Mouse (Mus musculus) heart, postnatal 36 days (tissue): ENCODE data around the gene Cnksr3. TPM values are rescaled to one million over a fixed set of nuclear protein-coding genes. Genes with fewer than 3 reads are reported as not detected.

Experiments used
- DNase-seq, 2 experiments: peaks; one replicate each; pipeline ENCODE4 v3.0.0; 2021 to 2022
- intact Hi-C: fragments of 180-260 bp; cut with DNase I; formaldehyde crosslinking; loops from one replicate; pipeline ENCODE4 v1.15.1; 2025
- total RNA-seq, 2 experiments: library from RNA; stranded (reverse); gene quantifications; 2 replicates each; pipeline ENCODE4 v1.2.3; 2021

Cnksr3 gene
- total RNA-seq, 2 experiments from 2014 or later = 22.1 to 35.7 TPM

DNA sequence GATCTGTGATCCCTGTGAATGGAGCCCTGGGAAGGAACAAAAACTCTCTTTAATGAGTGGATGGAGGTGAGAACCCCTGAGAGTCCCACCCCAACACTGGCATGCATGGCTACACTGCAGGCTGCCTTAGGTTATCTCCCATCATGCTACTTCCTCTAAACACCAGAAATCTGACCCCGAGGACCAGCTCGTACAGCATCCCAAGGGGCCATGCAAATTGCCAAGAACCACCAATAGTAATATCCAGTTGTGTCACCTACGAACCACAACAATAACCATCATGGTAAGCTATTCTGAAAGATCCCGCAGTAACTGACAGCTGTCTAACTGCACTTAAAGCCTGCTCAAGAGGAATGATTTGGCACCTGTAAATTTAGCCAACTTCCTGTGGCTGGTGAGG is 59.1 kb downstream of the Cnksr3 start:
- DNase-seq = no peak
- intact Hi-C loops = no loop called here

DNA sequence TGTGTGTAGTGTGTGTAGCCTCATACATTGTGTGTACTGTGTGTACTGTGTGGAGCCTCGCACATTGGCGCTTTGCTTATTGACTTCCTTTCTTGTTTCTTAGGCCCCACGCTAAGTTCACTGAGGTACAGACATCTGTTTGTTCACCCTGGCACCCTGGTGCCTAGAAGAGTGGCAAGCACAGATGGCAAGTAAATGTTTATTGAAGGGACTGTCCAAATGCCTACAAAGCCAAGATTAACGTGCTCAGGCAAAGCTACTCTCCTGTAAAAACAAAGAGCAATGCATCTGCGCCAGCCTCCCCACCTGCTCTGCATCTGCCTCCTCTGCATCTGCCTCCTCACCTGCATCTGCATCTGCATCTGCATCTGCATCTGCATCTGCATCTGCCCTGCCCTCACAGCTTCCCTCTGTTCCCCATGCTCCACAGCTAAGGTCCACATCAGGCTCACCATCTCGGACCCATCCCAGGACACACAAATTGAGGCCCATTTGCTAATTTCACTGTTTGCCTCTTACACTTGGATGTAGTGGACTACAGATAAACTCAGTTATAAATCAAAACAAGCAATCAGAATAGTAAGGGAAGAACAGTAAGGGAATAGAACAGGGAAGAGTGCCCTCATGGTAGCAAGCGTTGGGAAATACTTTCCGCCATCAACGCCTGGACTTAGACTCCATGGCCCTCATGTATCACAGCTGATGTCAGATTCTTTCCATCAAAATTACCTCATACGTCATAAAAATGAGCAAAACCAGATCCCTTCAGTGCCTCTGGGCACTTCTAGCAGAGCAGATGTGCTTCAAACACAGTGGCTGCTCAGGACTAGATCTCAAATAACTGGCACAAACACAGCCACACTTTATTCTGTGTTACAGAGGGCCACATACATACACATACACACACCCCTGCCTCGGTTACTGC is 62.1 kb downstream of the Cnksr3 start:
- intact Hi-C loops = no loop called here
- DNase-seq = no peak

DNA sequence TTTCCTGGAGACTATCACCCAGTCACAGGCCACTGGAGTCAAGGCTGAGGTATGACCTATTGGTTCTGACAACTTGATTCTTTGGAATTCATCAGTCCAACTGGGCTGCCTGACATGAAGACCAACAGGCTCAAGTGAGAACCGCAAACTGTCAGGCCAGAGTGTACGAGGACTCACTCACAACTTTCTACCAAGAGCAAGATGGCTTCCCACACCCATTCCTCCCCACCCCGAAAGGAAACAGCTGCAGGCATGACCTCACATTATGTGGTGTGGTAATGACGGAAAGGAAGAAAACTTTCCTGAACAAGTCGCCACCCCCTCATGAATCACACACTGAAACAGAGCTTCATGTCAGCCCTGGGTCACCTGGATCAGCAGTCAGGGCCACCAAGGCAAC is 66.4 kb downstream of the Cnksr3 start:
- no peak for DNase-seq
- intact Hi-C loops = no loop called here

DNA sequence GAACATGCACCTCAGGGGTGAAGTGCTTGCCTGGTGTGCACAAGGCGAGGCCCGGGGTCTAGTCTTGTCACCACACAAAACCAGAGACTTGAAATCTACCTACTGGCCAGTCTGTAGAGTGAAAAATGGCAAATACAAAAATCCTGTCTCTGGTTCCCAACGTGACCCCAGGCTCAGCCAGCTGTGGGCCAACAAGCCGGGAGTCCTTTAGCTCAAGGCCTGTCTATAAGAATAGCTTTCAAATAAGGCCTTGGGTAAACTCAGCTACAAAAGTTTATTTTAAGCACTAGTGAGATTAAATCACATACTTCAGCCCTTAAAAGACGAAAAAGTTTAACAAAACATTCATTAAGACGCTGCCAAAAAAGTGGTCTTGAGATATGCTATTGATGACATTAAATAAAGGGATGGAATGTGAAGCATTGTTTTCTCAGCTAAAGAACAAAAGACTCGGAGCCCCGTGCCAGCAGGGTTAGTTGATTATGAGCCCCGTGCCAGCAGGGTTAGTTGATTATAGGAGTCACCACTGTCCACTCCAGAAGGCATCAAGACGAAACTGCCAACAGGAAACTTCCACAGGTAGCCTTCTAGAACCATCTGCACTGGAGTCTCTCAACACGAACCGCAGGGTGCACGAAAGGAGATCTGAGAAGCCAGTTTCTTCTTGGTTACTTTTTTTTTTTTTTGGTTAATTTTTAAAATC is 67.8 kb downstream of the Cnksr3 start:
- intact Hi-C loops = loop anchor here (5.0 kb wide), 1 partner anchor 68 kb away; the partner anchor contains the start of gene Cnksr3
- DNase-seq = no peak

DNA sequence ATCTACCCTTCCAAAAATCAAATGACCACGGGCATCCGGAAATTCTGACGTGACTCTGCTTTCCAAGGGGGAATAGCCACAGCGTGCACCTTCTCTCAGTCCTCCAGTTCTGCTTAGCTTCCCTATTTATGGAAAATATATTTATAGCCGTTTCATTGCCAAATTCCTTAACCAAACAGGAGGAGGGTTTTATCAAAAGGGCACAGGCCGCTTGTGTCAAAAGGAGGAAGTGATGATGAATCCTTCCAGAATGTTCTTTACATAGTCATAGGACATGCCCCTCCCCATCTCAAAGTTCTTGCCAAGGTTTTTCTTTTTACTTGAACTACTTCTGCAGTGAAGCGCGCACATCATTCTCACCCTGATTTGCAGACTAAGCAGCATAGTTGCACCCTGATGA is 69.8 kb downstream of the Cnksr3 start:
- DNase-seq = no peak
- intact Hi-C loops = loop anchor here (2.0 to 5.0 kb wide), 2 partner anchors 23 to 70 kb away; partner anchors contain the start of gene Cnksr3

DNA sequence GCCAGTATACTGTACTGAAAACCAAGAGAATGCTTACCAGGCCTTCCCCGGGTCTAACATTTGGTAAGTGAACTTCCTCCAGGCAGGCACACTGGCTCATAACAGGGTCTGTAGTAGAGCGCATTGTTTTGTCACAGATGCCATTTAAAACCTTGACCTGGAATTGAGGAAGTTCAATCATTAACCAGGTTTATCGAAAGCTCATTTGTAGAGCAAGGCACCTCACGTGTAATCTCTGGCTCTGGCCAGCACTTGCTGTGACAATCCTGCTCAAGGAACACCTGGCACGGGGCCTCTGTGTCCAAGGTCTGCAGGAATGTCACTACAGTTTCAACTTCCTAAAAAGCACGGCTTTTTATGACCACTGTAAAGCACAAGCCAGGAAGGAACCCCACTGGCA is 71.8 kb downstream of the Cnksr3 start:
- DNase-seq = no peak
- intact Hi-C loops = loop anchor here (5.0 kb wide), 1 partner anchor 72 kb away; the partner anchor contains the start of gene Cnksr3

DNA sequence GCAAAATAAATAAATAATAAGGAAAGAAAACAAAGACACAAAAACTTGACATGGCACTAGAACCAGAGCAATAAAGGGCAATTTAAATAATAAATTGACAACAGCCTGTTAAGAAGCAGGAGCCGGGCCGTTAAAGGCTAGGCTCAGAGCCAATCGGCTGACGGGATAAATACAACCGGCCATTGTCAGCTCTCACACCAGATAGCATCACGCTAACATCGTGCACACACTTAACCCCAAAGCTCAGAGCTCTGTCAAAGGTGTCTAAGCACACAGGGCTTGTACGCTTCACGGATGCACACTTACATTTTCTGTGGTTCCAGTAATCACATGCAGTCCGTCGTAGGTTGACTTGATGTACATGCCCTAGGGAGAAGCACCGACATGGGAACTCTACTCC is 74.0 kb downstream of the Cnksr3 start:
- intact Hi-C loops = no loop called here
- no peak for DNase-seq

DNA sequence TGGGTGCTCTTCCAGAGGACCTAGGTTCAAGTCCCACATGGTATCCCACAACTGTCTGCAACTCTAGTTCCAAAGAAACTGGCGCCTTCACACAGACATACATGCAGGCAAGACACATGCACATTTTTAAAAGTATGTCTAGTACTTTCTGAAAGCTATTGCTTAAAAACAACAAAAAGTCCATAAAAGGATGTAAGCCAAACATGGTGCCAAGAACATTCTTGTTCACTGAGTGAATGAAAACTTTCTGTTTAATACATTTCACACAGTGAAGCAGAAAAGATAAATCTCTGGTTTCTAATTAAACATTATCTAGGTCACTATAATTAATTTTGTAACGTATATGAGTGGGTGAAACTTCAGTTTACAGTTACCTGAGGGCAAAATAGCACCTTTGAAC is 76.3 kb downstream of the Cnksr3 start:
- no peak for DNase-seq
- intact Hi-C loops = no loop called here

DNA sequence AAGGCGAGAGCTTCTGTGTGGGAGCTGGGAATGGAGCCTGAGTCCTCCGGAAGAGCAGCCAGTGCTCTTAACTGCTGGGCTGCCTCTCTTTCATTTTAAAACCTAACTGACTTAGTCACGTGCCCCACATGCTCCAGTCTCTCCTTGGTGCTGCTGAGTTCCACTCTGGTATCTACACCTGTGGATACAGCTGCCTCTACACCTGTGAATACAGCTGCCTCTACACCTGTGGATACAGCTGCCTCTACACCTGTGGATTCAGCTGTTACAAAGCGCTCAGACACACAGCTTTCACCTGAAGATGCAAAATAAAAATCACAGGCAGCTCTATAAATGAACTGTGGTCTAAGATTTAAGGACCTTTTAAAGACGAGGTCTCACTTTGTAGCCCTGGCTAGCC is 79.0 kb downstream of the Cnksr3 start:
- no peak for DNase-seq
- intact Hi-C loops = no loop called here

DNA sequence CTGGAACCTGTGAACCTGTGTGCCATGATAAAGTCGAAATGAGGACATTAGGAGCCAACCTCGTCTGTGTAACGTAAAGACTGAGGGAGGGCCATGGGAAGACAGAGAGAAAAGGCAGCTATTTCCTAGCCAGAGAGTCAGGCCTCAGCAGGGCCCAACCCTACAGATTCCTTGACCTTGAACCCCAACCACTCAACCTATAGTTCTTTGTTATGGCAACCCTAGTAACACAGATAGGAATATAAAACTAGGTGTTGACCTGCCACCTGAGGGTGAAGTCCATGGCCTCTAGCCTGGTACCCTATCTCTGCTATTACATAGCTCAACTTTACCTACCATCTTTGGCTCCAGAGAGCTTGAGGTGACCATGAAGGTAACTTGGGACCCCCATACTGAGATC is 80.6 kb downstream of the Cnksr3 start:
- intact Hi-C loops = no loop called here
- DNase-seq = no peak

DNA sequence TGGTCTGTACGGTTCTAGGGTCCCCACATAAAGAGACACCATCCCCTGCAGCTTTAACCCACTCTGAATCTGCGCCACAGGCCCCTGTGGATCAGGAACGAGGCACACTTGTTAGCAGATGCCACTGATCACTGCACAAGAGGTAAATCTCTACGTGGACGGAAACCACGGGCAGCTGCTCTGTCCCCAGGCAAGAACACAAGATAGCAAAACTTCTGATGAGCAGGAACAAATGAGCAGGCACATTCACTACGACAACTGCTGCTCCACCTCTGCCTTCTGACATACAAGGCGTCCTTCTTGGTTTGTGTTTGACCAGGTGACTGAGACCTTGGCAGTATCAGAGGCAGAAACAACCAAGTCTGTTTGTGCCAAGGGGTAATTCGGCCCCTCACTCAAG is 84.2 kb downstream of the Cnksr3 start:
- intact Hi-C loops = no loop called here
- DNase-seq = no peak

DNA sequence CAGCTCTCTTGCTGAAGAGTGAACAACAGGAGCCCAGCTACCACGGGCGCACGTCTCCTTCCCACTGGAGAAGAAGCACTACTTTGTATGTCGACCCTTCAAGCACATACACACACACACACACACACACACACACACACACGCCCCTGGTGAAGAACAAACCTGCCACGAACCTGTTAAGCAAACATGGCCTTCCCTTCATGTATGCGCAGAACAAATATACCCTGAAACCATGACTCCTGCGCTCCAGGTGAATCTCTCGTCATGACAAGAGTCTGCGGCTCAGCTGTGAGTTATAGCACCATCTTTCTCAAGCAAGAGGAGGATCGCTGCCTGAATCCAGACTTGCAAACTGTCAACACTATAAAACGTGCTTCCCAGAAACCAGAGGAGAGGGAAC is 85.2 kb downstream of the Cnksr3 start:
- intact Hi-C loops = no loop called here
- DNase-seq = no peak

DNA sequence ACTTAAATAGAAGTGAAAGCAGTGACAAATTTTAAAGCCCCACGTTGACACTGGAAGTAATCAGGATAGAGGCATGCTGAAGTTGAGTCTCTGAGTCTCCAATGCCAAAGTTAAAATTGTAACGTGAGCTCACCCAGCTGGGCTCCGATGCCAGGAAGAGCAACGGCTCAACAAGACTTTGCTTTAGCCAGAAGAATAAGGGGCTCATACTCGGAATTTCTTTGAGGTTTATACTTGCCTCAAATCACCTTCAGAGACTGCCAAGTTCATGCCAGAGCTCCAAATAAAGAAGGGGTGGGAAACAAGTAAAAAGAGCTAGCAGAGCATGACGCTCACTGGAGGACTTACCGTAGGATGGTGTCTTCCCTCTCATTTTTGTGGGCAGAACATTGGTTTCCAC is 85.8 kb downstream of the Cnksr3 start:
- DNase-seq = no peak
- intact Hi-C loops = no loop called here

DNA sequence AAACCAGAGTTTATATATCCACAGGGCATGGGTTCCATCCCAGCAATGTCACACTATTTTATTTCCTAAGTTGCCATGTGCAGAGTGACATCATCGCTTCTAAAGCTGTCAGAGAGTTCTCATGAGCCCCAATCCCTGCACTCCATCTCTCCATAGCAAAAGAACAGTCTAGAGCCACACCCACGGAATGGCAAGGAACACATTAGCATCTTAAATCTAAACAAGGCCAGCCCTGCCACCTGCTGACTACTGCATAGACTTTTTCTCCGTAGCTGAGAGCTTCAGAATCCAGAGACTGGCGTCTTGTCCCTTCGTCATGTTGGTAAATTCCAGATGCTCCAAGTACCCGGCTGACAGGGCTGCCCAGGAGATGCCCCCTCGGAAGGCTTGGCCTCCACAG is 87.0 kb downstream of the Cnksr3 start:
- no peak for DNase-seq
- intact Hi-C loops = no loop called here

DNA sequence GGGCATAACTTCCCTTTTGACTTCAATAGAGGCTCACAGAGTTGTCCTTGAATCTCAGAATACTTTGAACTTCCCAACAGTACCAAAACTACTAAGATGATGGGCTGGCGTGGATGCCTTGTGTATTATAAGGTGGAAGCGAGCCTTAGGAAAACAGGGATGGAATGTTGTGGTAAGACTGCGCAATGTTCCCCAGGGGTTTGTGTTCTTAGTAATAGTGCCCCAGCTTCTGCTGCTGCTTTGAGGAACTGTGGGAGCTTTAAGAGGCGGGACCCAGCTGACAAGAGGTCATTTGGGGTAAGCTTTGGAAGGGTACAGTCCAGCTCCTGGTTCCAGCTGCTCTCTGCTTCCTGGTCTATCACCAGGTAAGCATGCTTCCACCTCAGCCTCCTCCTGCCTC is 89.7 kb downstream of the Cnksr3 start:
- no peak for DNase-seq
- intact Hi-C loops = no loop called here

DNA sequence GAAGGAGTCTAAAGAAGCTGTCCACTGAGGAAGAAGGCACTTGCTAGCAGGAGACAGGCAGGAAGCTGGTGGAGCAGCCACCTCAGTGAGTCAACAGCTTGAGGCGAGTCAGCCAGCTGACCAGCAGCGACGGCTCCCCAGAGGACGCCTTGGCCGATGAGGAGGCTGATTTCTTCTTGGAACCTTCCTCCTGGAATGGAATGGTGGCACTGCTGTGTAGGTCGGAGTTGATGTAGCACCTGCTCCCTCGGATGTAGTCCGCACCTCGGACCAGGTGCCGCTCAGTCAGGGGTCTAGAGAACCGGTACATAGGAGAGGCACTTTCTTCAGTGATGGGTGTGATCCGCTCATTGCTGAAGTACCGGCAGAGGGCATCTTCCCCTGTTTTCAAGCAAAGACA is 91.8 kb downstream of the Cnksr3 start:
- intact Hi-C loops = no loop called here
- no peak for DNase-seq

DNA sequence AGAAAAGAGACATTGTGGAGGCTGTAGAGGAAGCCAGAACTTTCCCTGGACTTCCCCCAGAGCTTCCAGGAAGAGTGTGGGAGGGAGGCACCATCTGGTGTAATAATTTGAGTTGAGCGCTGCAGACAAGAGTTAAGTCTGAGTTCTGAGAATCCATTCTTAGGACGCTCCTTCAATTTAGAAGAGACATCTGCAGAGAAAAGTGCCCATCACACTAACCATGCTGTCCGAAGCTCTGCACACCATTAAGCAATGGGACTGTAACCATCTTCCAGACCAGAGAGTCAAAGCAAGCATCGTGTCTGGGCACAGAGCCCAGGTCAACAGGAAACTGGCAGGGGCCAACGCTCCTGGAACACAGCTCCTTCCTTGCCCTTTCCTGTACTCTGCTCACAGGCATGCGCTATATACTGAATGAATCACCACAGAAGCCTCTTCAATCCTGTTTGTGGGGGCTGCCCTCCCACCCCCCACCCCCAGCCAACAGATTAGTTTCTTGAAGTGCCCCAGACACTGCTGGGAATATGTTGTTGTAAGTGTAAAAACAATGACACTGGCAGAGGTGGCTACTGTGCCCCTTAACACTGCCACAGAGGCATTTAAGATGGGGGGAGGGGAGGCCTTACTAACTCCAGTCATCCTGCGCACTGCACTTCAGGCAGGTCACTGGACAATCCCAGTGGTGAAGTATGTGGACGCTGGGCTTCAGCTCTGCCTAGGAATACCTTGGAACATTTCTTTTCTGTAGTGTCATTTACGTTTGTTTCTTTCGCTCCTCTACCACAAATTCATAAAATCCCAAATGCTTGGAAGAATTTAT is 93.6 kb downstream of the Cnksr3 start:
- intact Hi-C loops = loop anchor here (2.0 kb wide), 2 partner anchors 24 to 92 kb away; no protein-coding TSS in a partner anchor

DNA sequence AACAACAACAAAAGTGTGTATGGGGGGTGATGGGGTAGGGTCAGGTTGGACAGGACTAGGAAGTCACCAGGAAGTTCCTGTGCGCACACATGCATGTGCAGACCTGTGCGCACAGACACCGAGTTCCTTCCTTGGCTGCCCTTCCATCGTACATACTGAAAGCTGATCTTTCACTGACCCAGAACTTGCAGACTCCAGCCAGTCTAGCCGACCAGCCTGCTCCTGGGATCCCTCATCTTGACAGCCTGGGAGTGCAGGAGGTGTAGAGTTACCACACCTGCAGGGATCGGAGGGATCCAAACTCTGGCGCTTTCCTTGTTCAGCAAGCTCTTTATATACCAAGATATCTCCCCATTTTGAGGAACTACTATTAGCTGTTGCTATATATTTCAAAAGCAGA is 94.3 kb downstream of the Cnksr3 start:
- DNase-seq = no peak
- intact Hi-C loops = loop anchor here (2.0 kb wide), 2 partner anchors 25 to 93 kb away; no protein-coding TSS in a partner anchor

More for the DNA sequence above, 93.6 kb downstream of the Cnksr3 start:
- peak; percentile 80 to 83 for DNase-seq

DNA sequence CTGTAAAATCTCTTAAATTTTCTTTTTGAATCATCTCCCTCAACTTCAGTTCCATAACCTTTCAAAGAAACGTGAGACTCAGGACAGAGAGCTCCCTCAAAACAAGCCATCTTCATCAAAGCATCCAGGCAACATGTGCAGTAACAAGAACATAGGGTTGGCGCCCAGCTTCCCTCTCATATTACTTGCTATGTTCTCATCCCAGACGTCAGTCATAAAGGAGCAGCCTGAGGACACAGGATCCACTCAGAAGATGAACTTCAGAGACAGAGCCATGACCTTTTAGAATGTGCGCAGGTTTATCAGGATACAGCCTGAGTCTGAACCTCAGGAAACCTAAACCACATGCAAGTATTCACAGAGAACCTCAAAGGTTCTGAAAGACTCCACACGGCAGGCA is 97.2 kb downstream of the Cnksr3 start:
- intact Hi-C loops = no loop called here

DNA sequence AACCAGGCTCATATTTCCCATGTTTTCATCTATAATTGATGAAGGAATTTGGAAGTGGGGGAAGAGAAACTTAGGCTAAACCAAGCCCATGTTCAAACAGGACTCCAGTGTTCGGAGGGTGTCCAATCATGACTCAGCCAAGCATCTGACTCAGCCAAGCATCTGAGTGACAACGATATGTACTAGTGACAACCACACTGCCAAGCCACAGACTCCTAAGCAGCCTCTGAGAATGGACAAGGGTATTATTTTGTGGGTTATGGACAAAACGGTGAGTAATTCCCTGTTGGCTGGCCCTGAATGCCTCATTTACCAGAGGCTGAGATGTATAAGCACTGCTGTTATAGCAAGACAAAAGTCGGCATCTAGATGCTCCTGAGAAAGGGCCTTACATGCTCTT is 98.3 kb downstream of the Cnksr3 start:
- no peak for DNase-seq
- intact Hi-C loops = no loop called here

More for the DNA sequence above, 97.2 kb downstream of the Cnksr3 start:
- DNase-seq = no peak

DNA sequence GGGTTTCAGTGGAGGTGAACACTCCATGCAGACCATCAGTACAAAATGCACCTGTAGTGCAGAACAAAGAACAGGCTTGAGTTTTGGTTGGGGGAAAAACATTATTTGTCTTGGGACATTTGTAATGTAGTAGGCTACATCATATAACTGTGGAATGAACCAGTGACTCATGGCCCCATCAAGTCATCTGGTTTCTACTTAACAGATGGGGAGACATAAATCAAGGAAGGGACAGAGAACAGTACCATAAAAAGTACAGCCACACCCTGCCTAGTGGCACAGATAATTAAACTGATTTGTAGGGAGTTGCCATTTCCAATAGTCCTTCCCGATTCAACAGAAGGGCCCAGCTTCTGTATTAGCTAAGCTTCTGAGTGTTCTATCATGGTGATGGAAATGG is 98.9 kb downstream of the Cnksr3 start:
- intact Hi-C loops = no loop called here

More for the DNA sequence above, 98.9 kb downstream of the Cnksr3 start:
- no peak for DNase-seq
